Mouse (Mus musculus): Measurements from ENCODE around the gene Lhfpl4. TPM values are rescaled to one million over a fixed set of nuclear protein-coding genes. Genes with fewer than 3 reads are reported as not detected.

Lhfpl4 gene
- 0.65 and 0.67 TPM in 2 replicates for polyA plus RNA-seq (2012; rRNA removed)
- 0.32 and 0.64 TPM in 2 replicates for polyA plus RNA-seq (2014; fragmentation: Nextera tagmentation; extraction: Ambion mirVana)

- Histone ChIP-seq H3K9ac (ENCODE audit: low read depth, low read length, severe bottlenecking) (peak within 1 kb of the TSS; percentile 12; the same call in 1 of the 2 replicates), H3K4me1 (ENCODE audit: control insufficient read depth, insufficient read depth, low read length) (peaks cover 12% of the 10 kb centered on the region), H3K27me3 (ENCODE audit: control insufficient read depth, insufficient read depth, low read length) (peaks cover 26% of the 10 kb centered on the region), H3K9me3 (ENCODE audit: control insufficient read depth, low read length) (no peaks in the 10 kb centered on the region), H3K27ac (replicated peaks; ENCODE audit: low read depth, low read length) (no peak within 1 kb of the TSS), H3K4me3 (replicated peaks; ENCODE audit: low read length) (peak within 1 kb of the TSS; percentile 40), H3K4me2 (replicated peaks; ENCODE audit: low read depth, low read length, severe bottlenecking) (peak within 1 kb of the TSS; percentile 64), H3K36me3 (ENCODE audit: control insufficient read depth, insufficient read depth, low read length) (no peaks in the 10 kb centered on the region)
- WGBS = 2% methylated on average over 41 of the region's 66 CpGs
- ATAC-seq (ENCODE audit: low FRiP score, low read depth) = no peak
- DNase-seq (ENCODE audit: low spot score) = no peak
- TF ChIP-seq POLR2A (IDR thresholded peaks at IDR 0.05; ENCODE audit: borderline replicate concordance, extremely low read depth, insufficient read depth, insufficient read length) = no peak
Measured at GRCm38 (mm10) chr6:113194841-113195595, at the start of gene Lhfpl4. Gene Lhfpl4, minus strand, starts transcription at chr6:113195384.

- 89% methylated on average over 1 of the region's 1 CpGs for WGBS
- DNase-seq (ENCODE audit: low spot score) (no peak), ATAC-seq (ENCODE audit: low FRiP score, low read depth) (no peak)
- Histone ChIP-seq H3K4me1 (ENCODE audit: control insufficient read depth, insufficient read depth, low read length) (peaks cover 10% of the 10 kb centered on the region), H3K36me3 (ENCODE audit: control insufficient read depth, insufficient read depth, low read length) (peaks cover 46% of the 10 kb centered on the region), H3K27ac (replicated peaks; ENCODE audit: low read depth, low read length) (no peak overlapping the region), H3K4me3 (replicated peaks; ENCODE audit: low read length) (no peak overlapping the region), H3K9me3 (ENCODE audit: control insufficient read depth, low read length) (no peaks in the 10 kb centered on the region), H3K4me2 (replicated peaks; ENCODE audit: low read depth, low read length, severe bottlenecking) (no peak overlapping the region), H3K27me3 (ENCODE audit: control insufficient read depth, insufficient read depth, low read length) (no peaks in the 10 kb centered on the region), H3K9ac (ENCODE audit: low read depth, low read length, severe bottlenecking) (no peak overlapping the region)
- TF ChIP-seq POLR2A (IDR thresholded peaks at IDR 0.05; ENCODE audit: borderline replicate concordance, extremely low read depth, insufficient read depth, insufficient read length) = no peak
Measured at GRCm38 (mm10) chr6:113242753-113243152, 47.6 kb upstream of the Lhfpl4 start.

- peak overlapping the region; percentile 97 for H3K4me3 ChIP-seq (replicated peaks; ENCODE audit: low read length)
- 30% methylated on average over 6 of the region's 6 CpGs for WGBS
- H3K9ac ChIP-seq (ENCODE audit: low read depth, low read length, severe bottlenecking) = peak overlapping the region; percentile 79
- ATAC-seq (ENCODE audit: low FRiP score, low read depth) = no peak
- H3K27ac ChIP-seq (replicated peaks; ENCODE audit: low read depth, low read length) = no peak overlapping the region
- peaks cover 23% of the 10 kb centered on the region for H3K36me3 ChIP-seq (ENCODE audit: control insufficient read depth, insufficient read depth, low read length)
- no peak for TF ChIP-seq POLR2A (IDR thresholded peaks at IDR 0.05; ENCODE audit: borderline replicate concordance, extremely low read depth, insufficient read depth, insufficient read length)
- H3K4me1 ChIP-seq (ENCODE audit: control insufficient read depth, insufficient read depth, low read length) = peaks cover 10% of the 10 kb centered on the region
- H3K4me2 ChIP-seq (replicated peaks; ENCODE audit: low read depth, low read length, severe bottlenecking) = peak overlapping the region; percentile 85
- no peak for DNase-seq (ENCODE audit: low spot score)
- H3K27me3 ChIP-seq (ENCODE audit: control insufficient read depth, insufficient read depth, low read length) = no peaks in the 10 kb centered on the region
- H3K9me3 ChIP-seq (ENCODE audit: control insufficient read depth, low read length) = no peaks in the 10 kb centered on the region
Measured at GRCm38 (mm10) chr6:113238442-113238841, 43.3 kb upstream of the Lhfpl4 start.

GRCm38 (mm10) chr6:113237542-113238270 lies 42.5 kb upstream of the Lhfpl4 start, which contains the start of gene Mtmr14:
Gene Mtmr14, plus strand, starts transcription at chr6:113237843.
- H3K4me3 ChIP-seq (replicated peaks; ENCODE audit: low read length) = peak within 1 kb of the TSS; percentile 97
- WGBS = under 1% methylated on average over 47 of the region's 55 CpGs
- DNase-seq (ENCODE audit: low spot score) (peak; percentile 94), ATAC-seq (ENCODE audit: low FRiP score, low read depth) (peak; percentile 100)
- H3K9me3 ChIP-seq (ENCODE audit: control insufficient read depth, low read length) = no peaks in the 10 kb centered on the region
- peaks cover 10% of the 10 kb centered on the region for H3K4me1 ChIP-seq (ENCODE audit: control insufficient read depth, insufficient read depth, low read length)
- peak within 1 kb of the TSS; percentile 85 for H3K4me2 ChIP-seq (replicated peaks; ENCODE audit: low read depth, low read length, severe bottlenecking)
- 0 out of 2 replicates have a peak, but pooled peaks have one; percentile 24 for TF ChIP-seq POLR2A (IDR thresholded peaks at IDR 0.05; ENCODE audit: borderline replicate concordance, extremely low read depth, insufficient read depth, insufficient read length)
- H3K27me3 ChIP-seq (ENCODE audit: control insufficient read depth, insufficient read depth, low read length) = no peaks in the 10 kb centered on the region
- H3K9ac ChIP-seq (ENCODE audit: low read depth, low read length, severe bottlenecking) = peak within 1 kb of the TSS; percentile 79
- H3K27ac ChIP-seq (replicated peaks; ENCODE audit: low read depth, low read length) = 0 out of 2 replicates have a peak within 1 kb of the TSS, but pooled peaks have one; percentile 43
- H3K36me3 ChIP-seq (ENCODE audit: control insufficient read depth, insufficient read depth, low read length) = peaks cover 18% of the 10 kb centered on the region

- Histone ChIP-seq H3K4me2 (replicated peaks; ENCODE audit: low read depth, low read length, severe bottlenecking) (no peak overlapping the region), H3K27ac (replicated peaks; ENCODE audit: low read depth, low read length) (no peak overlapping the region)
- no peak for TF ChIP-seq POLR2A (IDR thresholded peaks at IDR 0.05; ENCODE audit: borderline replicate concordance, extremely low read depth, insufficient read depth, insufficient read length)
Measured at GRCm38 (mm10) chr6:113235141-113235540, 40.0 kb upstream of the Lhfpl4 start.

More at GRCm38 (mm10) chr6:113235141-113235540, 40.0 kb upstream of the Lhfpl4 start:
- DNase-seq (ENCODE audit: low spot score) (no peak), ATAC-seq (ENCODE audit: low FRiP score, low read depth) (no peak)
- Histone ChIP-seq H3K4me1 (ENCODE audit: control insufficient read depth, insufficient read depth, low read length) (peaks cover 10% of the 10 kb centered on the region), H3K27me3 (ENCODE audit: control insufficient read depth, insufficient read depth, low read length) (no peaks in the 10 kb centered on the region), H3K4me3 (replicated peaks; ENCODE audit: low read length) (no peak overlapping the region), H3K9ac (ENCODE audit: low read depth, low read length, severe bottlenecking) (no peak overlapping the region), H3K36me3 (ENCODE audit: control insufficient read depth, insufficient read depth, low read length) (peaks cover 5% of the 10 kb centered on the region), H3K9me3 (ENCODE audit: control insufficient read depth, low read length) (no peaks in the 10 kb centered on the region)
- 68% methylated on average over 5 of the region's 5 CpGs for WGBS

Measured in limb, embryonic 14.5 days (tissue).